Mouse (Mus musculus): ENCODE data around the gene Prrc2b.

DNA sequence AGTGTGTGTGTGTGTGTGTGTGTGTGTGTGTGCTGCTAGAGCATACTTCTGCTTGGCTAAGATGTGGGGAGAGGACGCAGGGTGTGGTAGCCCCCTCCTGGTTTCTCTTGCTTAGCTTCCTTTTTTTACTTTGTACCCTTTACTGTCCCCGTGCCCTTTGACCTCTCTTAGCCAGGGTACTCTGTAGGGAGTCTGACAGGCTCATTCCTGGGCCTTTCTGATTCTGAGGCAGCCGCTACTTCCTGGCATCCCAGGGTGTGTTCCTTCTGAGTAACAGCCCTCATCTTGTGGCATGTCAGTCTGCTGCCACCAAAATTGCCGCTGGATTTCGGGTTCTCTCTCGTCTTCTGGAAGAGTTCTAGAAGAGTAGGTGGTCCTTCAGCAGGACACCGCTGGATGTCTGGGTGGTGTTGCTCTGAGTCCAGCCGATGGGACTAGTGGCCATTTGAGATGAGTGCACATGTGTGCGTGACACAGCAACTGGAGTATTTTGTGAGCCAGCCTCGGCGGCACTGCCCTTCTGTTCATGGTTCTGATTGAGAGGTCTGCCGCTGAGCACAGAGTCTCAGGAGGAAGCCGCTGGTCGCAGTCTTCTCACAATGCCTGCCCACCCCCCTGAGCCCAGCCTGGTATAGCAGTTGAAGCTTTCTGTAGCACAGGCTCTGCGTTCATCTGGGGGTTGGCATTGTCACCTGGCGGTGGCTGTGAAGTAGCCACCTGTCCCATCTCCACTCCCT, 16.3 kb downstream of the Prrc2b start:
- TF ChIP-seq EP300 (IDR thresholded peaks at IDR 0.05; ENCODE audit: insufficient read depth, low read depth, low read length) (no peak), CTCF (IDR thresholded peaks at IDR 0.05) (0 out of 2 replicates have a peak, but pooled peaks have one; percentile 14)
